Mouse (Mus musculus): ENCODE results near the gene Il31. TPM values are rescaled to one million over a fixed set of nuclear protein-coding genes. Genes with fewer than 3 reads are reported as not detected.
"Not testable (repeated sequence)": the region's sequence is repeated elsewhere in the genome, so short reads cannot be mapped to it uniquely, and the experiment has no call there.

Gene Il31
- polyA plus RNA-seq, 1 experiment = not detected

DNA sequence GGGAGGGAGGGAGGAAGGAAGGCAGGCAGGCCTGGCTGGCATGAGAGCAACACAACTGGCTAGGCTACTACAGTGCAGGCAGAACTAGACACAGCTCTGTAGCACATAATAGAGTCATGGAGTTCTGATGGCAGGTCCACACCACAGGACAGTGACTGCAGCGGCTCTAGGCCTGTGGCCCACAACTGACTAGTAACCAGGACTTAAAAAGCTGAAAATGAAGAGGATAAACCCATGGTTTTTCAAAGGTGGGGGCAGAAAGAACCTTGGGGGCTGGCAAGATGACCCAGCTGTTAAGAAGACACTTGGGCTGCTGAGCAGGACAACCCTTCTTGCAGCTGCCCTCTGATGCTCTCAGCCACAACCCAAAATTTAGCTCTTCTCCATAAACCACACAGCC is 32.3 kb upstream of the Il31 start:
- Histone ChIP-seq H3K27ac (ENCODE audit: insufficient read depth, low read length) (no peak overlapping the region), H3K4me1 (ENCODE audit: control insufficient read depth, insufficient read depth, low read length) (0 out of 2 replicates have a peak, but pooled peaks cover 2% of the 10 kb centered on the region), H3K4me3 (ENCODE audit: insufficient read depth, low read length) (no peak overlapping the region)
- no peak for TF ChIP-seq CTCF (IDR thresholded peaks at IDR 0.05; ENCODE audit: extremely low read depth, insufficient read depth, low read length)
- no peak for TF ChIP-seq POLR2A (IDR thresholded peaks at IDR 0.05; ENCODE audit: extremely low read depth, insufficient read depth, low read length)

DNA sequence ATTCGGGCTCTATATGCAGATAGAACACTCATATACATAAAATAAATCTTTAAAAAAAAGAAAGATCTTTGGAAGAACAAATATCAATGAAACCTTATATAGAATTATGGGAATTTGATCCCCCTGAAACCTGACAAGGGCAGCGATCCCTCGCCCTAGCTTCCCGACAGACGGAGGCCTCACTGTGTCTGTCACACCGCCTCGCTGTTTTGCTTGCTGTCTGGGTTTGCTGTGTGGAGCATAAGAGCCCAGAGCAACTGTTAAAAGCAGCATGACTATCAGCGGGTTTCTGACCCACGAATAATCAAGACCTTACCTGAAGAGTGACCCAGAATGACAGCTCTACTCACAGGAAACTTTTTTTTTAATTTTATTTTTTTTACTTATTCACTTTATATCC is 31.4 kb upstream of the Il31 start:
- 0 out of 2 replicates have a peak, but pooled peaks cover 2% of the 10 kb centered on the region for H3K4me1 ChIP-seq (ENCODE audit: control insufficient read depth, insufficient read depth, low read length)
- H3K27ac ChIP-seq (ENCODE audit: insufficient read depth, low read length) = no peak overlapping the region
- TF ChIP-seq POLR2A (IDR thresholded peaks at IDR 0.05; ENCODE audit: extremely low read depth, insufficient read depth, low read length) (no peak), CTCF (IDR thresholded peaks at IDR 0.05; ENCODE audit: extremely low read depth, insufficient read depth, low read length) (no peak)
- no peak overlapping the region for H3K4me3 ChIP-seq (ENCODE audit: insufficient read depth, low read length)

DNA sequence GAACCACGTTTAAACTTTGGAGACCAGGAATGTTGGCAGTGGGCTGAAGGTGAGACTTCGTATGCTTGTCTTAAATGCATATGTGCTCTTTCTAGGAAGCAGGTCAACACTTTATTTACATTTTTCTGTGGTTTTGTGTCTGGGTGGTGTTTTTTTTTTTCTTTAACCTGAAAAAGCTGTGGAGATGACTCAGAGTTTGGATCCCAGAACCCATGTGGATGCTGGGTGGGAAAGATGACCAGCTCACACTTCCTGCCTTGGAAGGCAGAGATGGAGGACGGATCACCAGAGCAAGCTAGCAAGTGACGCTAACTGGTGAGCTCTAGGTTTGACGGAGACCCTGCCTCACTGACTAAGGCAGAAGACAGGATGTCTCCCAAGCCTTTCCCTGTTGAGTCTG is 25.6 kb upstream of the Il31 start:
- Histone ChIP-seq H3K27ac (ENCODE audit: insufficient read depth, low read length) (no peak overlapping the region), H3K4me3 (ENCODE audit: insufficient read depth, low read length) (no peak overlapping the region), H3K4me1 (ENCODE audit: control insufficient read depth, insufficient read depth, low read length) (no peaks in the 10 kb centered on the region; the same call in 1 of the 2 replicates)
- TF ChIP-seq CTCF (IDR thresholded peaks at IDR 0.05; ENCODE audit: extremely low read depth, insufficient read depth, low read length) (no peak), POLR2A (IDR thresholded peaks at IDR 0.05; ENCODE audit: extremely low read depth, insufficient read depth, low read length) (no peak)

DNA sequence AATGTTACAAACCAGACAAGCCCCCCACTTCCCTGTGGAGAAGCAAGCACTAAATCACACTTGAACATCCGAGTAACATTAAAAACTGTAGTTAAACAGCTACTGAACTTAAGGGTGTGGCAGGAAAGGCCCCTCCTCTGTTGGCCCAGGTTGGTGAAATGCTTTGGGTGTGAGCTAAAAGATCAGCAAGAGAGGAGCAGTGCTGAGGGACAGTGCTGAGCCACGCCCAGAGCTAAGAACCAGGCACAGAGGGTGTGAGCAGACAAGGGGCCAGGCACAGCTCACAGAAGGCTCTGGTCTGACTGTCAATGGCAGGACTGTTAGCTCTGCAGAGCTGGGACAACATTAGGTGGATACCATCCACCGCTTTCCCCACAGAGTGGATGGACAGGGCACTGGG is 22.8 kb upstream of the Il31 start:
- H3K4me1 ChIP-seq (ENCODE audit: control insufficient read depth, insufficient read depth, low read length) = peaks cover 3% of the 10 kb centered on the region
- H3K27ac ChIP-seq (ENCODE audit: insufficient read depth, low read length) = no peak overlapping the region
- TF ChIP-seq POLR2A (IDR thresholded peaks at IDR 0.05; ENCODE audit: extremely low read depth, insufficient read depth, low read length) = no peak
- no peak for TF ChIP-seq CTCF (IDR thresholded peaks at IDR 0.05; ENCODE audit: extremely low read depth, insufficient read depth, low read length)

DNA sequence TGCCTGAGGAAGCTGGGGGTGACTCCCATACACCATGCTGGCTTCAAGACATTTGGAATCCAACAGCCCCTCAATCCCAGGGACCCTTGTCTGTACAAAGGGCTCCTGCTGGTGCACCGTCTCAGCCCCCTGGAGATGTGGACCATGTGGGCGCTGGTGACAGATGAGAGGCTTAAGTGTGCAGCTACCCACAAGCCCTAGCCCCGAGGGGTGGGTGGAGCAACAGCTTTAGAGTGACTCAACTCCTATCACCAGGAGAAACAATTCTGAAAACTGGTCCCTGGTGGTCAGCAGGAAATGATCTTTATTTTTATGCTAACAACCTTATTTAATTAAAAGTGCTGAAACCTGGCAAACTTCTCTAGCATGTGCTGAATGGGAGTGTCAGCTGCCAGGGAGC is 22.1 kb upstream of the Il31 start:
- H3K4me1 ChIP-seq (ENCODE audit: control insufficient read depth, insufficient read depth, low read length); H3K4me3 ChIP-seq (ENCODE audit: insufficient read depth, low read length); H3K27ac ChIP-seq (ENCODE audit: insufficient read depth, low read length): not testable (repeated sequence)

More for the DNA sequence above, 22.8 kb upstream of the Il31 start:
- no peak overlapping the region for H3K4me3 ChIP-seq (ENCODE audit: insufficient read depth, low read length)

DNA sequence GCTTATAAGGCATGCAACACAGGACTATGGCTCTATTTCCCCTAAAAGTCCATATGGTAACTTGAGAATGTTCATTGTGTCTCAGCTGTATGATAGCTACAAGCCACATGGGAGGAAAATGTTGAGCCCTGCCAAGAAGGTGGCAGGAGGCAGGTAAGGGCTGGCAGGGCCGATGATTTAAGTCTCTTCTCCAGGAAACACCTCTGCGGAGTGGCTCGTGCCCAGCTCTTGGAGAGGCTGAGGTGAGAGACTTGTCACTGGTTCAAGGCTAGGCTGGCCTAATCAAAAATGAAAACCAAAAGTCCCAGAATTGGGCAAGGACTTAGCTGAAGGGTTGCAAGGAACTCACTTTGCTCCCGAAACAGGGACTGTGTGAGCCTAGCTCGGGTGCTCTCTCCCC is 20.9 kb upstream of the Il31 start, which contains the start of gene B3gnt4:
Gene B3gnt4, plus strand, starts transcription at position 301 of the 400 bp plus-strand sequence.
- TF ChIP-seq POLR2A (IDR thresholded peaks at IDR 0.05; ENCODE audit: extremely low read depth, insufficient read depth, low read length) (no peak), CTCF (IDR thresholded peaks at IDR 0.05; ENCODE audit: extremely low read depth, insufficient read depth, low read length) (no peak)
- no peak within 1 kb of the TSS for H3K4me3 ChIP-seq (ENCODE audit: insufficient read depth, low read length)
- H3K4me1 ChIP-seq (ENCODE audit: control insufficient read depth, insufficient read depth, low read length) = peaks cover 3% of the 10 kb centered on the region
- H3K27ac ChIP-seq (ENCODE audit: insufficient read depth, low read length) = no peak within 1 kb of the TSS

DNA sequence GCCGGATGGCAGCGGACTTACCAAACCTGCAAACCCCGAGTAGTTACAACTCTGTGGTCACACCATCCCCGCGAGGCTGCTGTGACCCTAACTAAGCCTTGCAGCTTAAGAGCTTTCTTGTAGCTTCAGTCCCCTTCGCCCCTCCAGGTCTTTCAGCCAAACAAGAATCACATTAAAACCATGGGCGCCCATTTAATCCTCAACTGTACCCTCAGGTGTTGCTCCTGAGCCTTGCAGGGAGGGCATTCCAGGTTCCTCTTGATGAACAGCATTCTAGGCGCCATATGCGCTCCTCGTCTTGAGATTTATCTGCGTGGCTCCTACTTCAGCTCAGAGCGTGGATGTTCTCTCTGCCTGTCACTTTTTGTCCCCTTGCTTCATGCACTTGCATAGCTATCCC is 19.6 kb upstream of the Il31 start:
- Histone ChIP-seq H3K4me3 (ENCODE audit: insufficient read depth, low read length) (peak overlapping the region; percentile 26; the same call in 1 of the 2 replicates), H3K27ac (ENCODE audit: insufficient read depth, low read length) (no peak overlapping the region), H3K4me1 (ENCODE audit: control insufficient read depth, insufficient read depth, low read length) (peaks cover 3% of the 10 kb centered on the region; the same call in 1 of the 2 replicates)
- TF ChIP-seq CTCF (IDR thresholded peaks at IDR 0.05; ENCODE audit: extremely low read depth, insufficient read depth, low read length) = no peak
- no peak for TF ChIP-seq POLR2A (IDR thresholded peaks at IDR 0.05; ENCODE audit: extremely low read depth, insufficient read depth, low read length)

DNA sequence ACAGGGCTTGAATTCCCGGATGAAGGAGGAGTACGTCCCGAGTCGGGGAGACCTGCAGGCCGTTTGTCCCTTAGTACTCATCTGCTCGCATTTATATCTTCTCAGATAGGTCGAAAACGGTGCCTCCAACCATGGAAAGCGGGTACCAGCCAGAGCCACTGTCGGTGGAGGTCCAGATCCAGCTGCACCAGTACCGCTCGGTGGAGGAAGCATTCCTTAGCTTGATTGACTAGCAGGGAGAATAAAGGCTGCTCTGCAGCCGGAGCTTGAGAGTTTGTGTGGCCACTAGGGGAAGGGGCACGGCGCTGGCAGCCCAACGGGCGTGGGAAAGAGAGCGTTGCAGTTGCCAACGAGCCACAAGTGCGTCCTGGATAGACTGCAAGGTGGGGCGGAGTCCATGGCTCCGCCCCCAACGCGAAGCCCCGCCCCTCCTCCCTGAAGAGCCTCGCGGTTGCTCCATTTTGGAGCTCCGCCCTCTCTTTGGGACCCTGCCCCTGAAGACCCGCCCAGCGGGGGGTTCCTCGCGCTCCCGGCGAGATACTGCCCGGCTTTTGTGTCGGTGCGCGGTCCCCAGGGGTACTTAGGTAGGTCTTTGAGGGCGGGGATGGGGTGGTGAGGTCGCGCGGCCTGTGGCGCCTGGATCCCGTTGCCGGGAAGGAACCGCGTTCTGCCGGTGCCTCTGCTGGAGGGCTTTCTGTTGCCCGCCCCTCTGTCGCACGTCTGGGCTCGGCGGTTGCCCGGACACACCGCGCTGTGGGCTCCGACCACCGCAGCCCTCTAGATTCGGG is 18.8 kb upstream of the Il31 start:
- Histone ChIP-seq H3K4me1 (ENCODE audit: control insufficient read depth, insufficient read depth, low read length) (peaks cover 3% of the 10 kb centered on the region; the same call in 1 of the 2 replicates), H3K4me3 (ENCODE audit: insufficient read depth, low read length) (peak overlapping the region; percentile 26), H3K27ac (ENCODE audit: insufficient read depth, low read length) (no peak overlapping the region)
- TF ChIP-seq CTCF (IDR thresholded peaks at IDR 0.05; ENCODE audit: extremely low read depth, insufficient read depth, low read length) = no peak
- no peak for TF ChIP-seq POLR2A (IDR thresholded peaks at IDR 0.05; ENCODE audit: extremely low read depth, insufficient read depth, low read length)

DNA sequence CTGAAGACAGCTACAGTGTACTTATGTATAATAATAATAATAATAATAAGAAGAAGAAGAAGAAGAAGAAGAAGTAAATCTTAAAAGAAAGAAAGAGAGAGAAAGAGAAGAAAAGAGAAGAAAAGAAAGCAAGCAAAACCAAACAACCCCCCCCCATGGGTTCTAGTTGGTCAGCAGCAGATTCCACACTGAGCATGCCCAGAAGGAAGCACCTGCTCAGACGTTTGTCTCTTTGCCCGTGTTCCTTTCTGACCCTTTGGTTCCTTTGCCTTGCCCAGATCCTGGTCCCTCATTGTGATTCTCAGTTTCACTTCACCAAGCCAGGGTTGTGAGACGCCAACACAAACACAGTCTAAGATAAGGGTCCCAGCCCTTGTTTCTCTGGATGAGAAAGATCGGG is 12.7 kb upstream of the Il31 start:
- TF ChIP-seq CTCF (IDR thresholded peaks at IDR 0.05; ENCODE audit: extremely low read depth, insufficient read depth, low read length) (no peak), POLR2A (IDR thresholded peaks at IDR 0.05; ENCODE audit: extremely low read depth, insufficient read depth, low read length) (no peak)
- H3K4me3 ChIP-seq (ENCODE audit: insufficient read depth, low read length) = no peak overlapping the region
- H3K27ac ChIP-seq (ENCODE audit: insufficient read depth, low read length) = no peak overlapping the region
- peaks cover 2% of the 10 kb centered on the region; the same call in 1 of the 2 replicates for H3K4me1 ChIP-seq (ENCODE audit: control insufficient read depth, insufficient read depth, low read length)

DNA sequence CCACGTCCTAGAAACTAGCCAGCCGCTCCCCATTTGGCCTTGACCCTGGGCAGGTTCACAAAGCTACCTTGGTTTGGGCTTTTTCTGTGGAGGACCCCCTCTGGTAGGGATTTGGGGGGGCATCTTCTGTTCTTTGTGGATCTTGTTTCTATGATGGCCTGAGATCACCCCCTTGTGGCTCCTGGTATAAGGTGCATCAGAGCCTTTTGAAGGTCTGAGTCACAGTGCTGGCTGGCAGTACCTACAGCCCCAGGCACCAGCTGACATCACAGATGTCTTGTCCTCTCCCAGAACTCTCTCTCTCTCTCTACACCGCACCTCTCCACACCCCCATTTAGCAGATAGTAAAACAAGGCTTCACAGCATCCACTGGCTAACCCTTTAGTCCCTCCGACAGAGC is 10.4 kb upstream of the Il31 start:
- no peak overlapping the region for H3K27ac ChIP-seq (ENCODE audit: insufficient read depth, low read length)
- peak; percentile 63 for TF ChIP-seq CTCF (IDR thresholded peaks at IDR 0.05; ENCODE audit: extremely low read depth, insufficient read depth, low read length)
- no peak for TF ChIP-seq POLR2A (IDR thresholded peaks at IDR 0.05; ENCODE audit: extremely low read depth, insufficient read depth, low read length)
- peaks cover 2% of the 10 kb centered on the region; the same call in 1 of the 2 replicates for H3K4me1 ChIP-seq (ENCODE audit: control insufficient read depth, insufficient read depth, low read length)
- no peak overlapping the region for H3K4me3 ChIP-seq (ENCODE audit: insufficient read depth, low read length)

Data from cortical plate, adult 2 months (tissue).